Mouse (Mus musculus) thymus, postnatal 4 days (tissue): ENCODE data around the gene Aldh4a1.

ENCODE experiments used
- DNase-seq: peaks from one replicate; pipeline ENCODE4 v3.0.0; 2021

The Aldh4a1 gene

GRCm38 (mm10) chr4:139688058-139688457 is 65.4 kb downstream of the Aldh4a1 start:
- no peak for DNase-seq

- DNase-seq, result no peak
Measured at GRCm38 (mm10) chr4:139689627-139690269, 67.1 kb downstream of the Aldh4a1 start.

GRCm38 (mm10) chr4:139693315-139693714 is 70.6 kb downstream of the Aldh4a1 start:
- DNase-seq, result no peak

GRCm38 (mm10) chr4:139697755-139698154 is 75.1 kb downstream of the Aldh4a1 start:
- no peak for DNase-seq

GRCm38 (mm10) chr4:139698602-139699001 is 75.9 kb downstream of the Aldh4a1 start:
- no peak for DNase-seq
